Mouse (Mus musculus): Measurements from ENCODE around the gene Mup11. TPM values are rescaled to one million over a fixed set of nuclear protein-coding genes. Genes with fewer than 3 reads are reported as not detected.
"Not testable (repeated sequence)": the region's sequence is repeated elsewhere in the genome, so short reads cannot be mapped to it uniquely, and the experiment has no call there.

Mup11 gene
- polyA plus RNA-seq (2012; rRNA removed) (not detected in 2 replicates), polyA plus RNA-seq (2014; fragmentation: Nextera tagmentation; extraction: Ambion mirVana) (not detected in 2 replicates)

GRCm38 (mm10) chr4:60662311-60662710 lies at the start of gene Mup11:
Gene Mup11, minus strand, starts transcription at chr4:60662411.
- H3K4me3 ChIP-seq (ENCODE audit: insufficient read depth in 1 of 2, low read depth in 2 of 2, low read length in 2 of 2); H3K27ac ChIP-seq; H3K9ac ChIP-seq (replicated peaks); ATAC-seq (ENCODE audit: insufficient read depth); H3K27me3 ChIP-seq (ENCODE audit: control insufficient read depth, insufficient read depth, low read length); DNase-seq (ENCODE audit: low read depth in 3 of 3, low spot score in 3 of 3); H3K4me2 ChIP-seq (ENCODE audit: low read depth); H3K36me3 ChIP-seq (replicated peaks; ENCODE audit: control insufficient read depth, insufficient read depth, low read depth); H3K9me3 ChIP-seq (ENCODE audit: control insufficient read depth, low read length); H3K4me1 ChIP-seq (replicated peaks; ENCODE audit: control insufficient read depth in 2 of 2, insufficient read depth in 2 of 2, low read length in 1 of 2): not testable (repeated sequence)
- 72% methylated on average over 3 of the region's 5 CpGs for WGBS (ENCODE audit: insufficient replicate concordance)

Other genes starting within 250 kb of the Mup11 start
- gene Mup9, start 240.5 kb downstream of the Mup11 start, polyA plus RNA-seq (2012; rRNA removed), result not detected in 2 replicates
- not detected in 2 replicates for gene Mup9, start 240.5 kb downstream of the Mup11 start, polyA plus RNA-seq (2014; fragmentation: Nextera tagmentation; extraction: Ambion mirVana)
- gene Mup1, start 160.5 kb downstream of the Mup11 start, polyA plus RNA-seq (2012; rRNA removed), result not detected in 2 replicates
- gene Mup1, start 160.5 kb downstream of the Mup11 start, polyA plus RNA-seq (2014; fragmentation: Nextera tagmentation; extraction: Ambion mirVana), result not detected in 2 replicates
- not detected in 2 replicates for gene Mup10, start 80.2 kb downstream of the Mup11 start, polyA plus RNA-seq (2012; rRNA removed)
- not detected in 2 replicates for gene Mup10, start 80.2 kb downstream of the Mup11 start, polyA plus RNA-seq (2014; fragmentation: Nextera tagmentation; extraction: Ambion mirVana)
- gene Mup12, start 78.9 kb upstream of the Mup11 start, polyA plus RNA-seq (2012; rRNA removed), result not detected in 2 replicates
- gene Mup12, start 78.9 kb upstream of the Mup11 start, polyA plus RNA-seq (2014; fragmentation: Nextera tagmentation; extraction: Ambion mirVana), result not detected in 2 replicates
- not detected in 2 replicates for gene Mup22, start 159.1 kb upstream of the Mup11 start, polyA plus RNA-seq (2012; rRNA removed)
- gene Mup22, start 159.1 kb upstream of the Mup11 start, polyA plus RNA-seq (2014; fragmentation: Nextera tagmentation; extraction: Ambion mirVana), result not detected in 2 replicates

All from liver, embryonic 14.5 days (tissue).